Mouse (Mus musculus) liver, embryonic 14.5 days (tissue): ENCODE data around the gene Otud4.

Experiments
- CTCF ChIP-seq: IDR thresholded peaks from 2 replicates; pipeline ENCODE4 v1.5.1; 2016; ENCODE audit warnings: antibody characterized with exemption, low read depth, control low read depth
- EP300 ChIP-seq: IDR thresholded peaks from 2 replicates; pipeline ENCODE4 v1.6.1; 2016; ENCODE audit warnings: antibody characterized with exemption, low read depth

- TF ChIP-seq CTCF (no peak), EP300 (no peak)
These were observed 20.5 kb upstream of the Otud4 start for GRCm38 (mm10) chr8:79618906-79619305.
